Mouse (Mus musculus) ES-E14 (cell line): Measurements from ENCODE around the gene Slc25a20.

Source experiments
- CHD2 ChIP-seq: IDR thresholded peaks from 2 replicates; pipeline ENCODE4 v1.6.1; 2014; ENCODE audit warnings: mild to moderate bottlenecking, low read depth, low read length, inconsistent platforms
- HCFC1 ChIP-seq: IDR thresholded peaks from 2 replicates; pipeline ENCODE4 v1.6.1; 2012; ENCODE audit warnings: low read length, inconsistent platforms, borderline replicate concordance; ENCODE audit not compliant: insufficient read depth
- ZC3H11A ChIP-seq: IDR thresholded peaks from 2 replicates; pipeline ENCODE4 v1.6.1; 2012; ENCODE audit warnings: low read depth, mild to moderate bottlenecking, inconsistent platforms, low read length, borderline replicate concordance
- ZNF384 ChIP-seq: IDR thresholded peaks from 2 replicates; pipeline ENCODE4 v1.6.1; 2012; ENCODE audit warnings: low read depth, low read length, inconsistent platforms

DNA sequence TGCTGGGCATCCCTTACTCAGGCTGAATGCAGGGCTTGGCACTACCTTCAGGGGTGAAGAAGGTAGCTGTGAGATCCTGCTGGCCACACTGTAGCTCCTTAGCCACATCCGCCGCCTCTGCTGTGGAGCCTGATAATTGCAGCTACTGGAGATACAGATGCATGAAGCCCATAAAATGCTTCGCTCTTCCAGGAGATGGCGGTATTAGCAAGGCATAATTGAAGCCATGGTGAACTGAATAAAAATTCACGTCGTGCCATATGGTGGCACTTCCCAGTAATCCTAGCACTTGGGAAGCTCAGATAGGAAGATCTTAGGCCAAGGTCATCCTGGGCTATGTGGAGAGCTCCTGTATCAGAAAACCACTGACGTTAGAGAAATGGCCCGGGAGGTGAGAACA, 8.0 kb downstream of the Slc25a20 start:
- TF ChIP-seq ZNF384 (no peak), HCFC1 (no peak), ZC3H11A (peak; percentile 33; the same call in 1 of the 2 replicates), CHD2 (no peak)
